Mouse (Mus musculus) monocyte, adult 2 months (primary cell): ENCODE measurements around the gene Cacnb4.

Experiments
- DNase-seq, 2 experiments: peaks; one replicate each; pipeline ENCODE4 v3.0.0; 2022; ENCODE audit warnings: low spot score in 2 of 2, low read depth in 1 of 2

Gene Cacnb4

DNA sequence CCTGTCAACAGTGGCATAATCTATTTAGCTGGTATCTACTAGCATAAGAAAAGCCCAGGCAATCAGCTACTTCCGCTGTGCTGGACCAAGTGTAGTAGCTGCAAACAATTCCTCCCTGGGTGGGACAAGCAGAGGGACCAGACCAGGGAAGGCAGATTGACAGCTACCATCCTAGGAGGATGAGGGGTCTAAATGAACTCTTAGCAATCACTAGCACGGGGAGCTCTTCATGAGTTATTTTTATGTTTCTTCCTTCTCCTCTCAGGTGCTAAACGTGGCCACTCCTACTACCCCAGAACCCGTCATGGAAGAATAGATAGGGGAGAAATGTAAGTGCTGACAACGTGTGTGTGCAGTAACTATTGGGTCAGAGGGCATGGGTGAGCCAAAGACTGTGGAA lies 105.8 kb downstream of the Cacnb4 start:
- DNase-seq, result no peak

DNA sequence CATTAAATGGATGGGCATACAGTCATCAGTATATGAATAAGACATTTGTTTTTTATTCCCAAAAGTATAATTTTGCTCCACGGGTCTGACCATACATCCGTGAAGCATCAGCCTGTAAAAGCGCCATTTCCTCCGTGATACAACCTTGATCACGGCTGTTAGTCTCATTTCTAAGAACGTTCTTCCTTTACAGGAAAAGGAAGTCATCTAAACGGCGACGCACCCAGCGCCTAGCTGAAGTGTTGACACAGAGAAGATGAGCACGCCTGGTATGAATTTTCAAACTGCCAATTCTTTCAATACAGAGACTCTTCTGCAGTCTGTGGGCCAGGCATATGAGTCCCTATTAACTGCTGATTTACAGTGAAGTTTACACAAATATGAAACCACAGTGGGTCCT lies 106.5 kb downstream of the Cacnb4 start:
- DNase-seq, result no peak

DNA sequence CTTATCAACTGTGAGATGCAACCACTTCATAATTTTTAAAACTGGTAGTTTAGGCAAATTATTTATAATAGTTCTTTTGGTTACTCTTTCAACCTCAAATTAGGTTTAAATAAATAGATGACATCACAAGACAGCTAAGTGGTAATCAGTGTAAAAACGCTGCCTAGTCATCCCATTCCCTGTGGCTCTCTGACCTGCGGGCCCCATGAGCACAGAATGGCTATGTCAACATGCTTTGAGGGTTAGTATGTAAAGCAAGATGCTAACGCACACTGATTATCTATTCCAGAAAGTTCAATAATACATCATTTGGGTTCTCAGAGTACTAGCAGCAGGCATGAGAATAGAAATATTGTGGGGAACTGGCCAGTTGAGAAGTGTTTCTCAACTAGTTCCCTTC lies 108.5 kb downstream of the Cacnb4 start:
- no peak for DNase-seq

DNA sequence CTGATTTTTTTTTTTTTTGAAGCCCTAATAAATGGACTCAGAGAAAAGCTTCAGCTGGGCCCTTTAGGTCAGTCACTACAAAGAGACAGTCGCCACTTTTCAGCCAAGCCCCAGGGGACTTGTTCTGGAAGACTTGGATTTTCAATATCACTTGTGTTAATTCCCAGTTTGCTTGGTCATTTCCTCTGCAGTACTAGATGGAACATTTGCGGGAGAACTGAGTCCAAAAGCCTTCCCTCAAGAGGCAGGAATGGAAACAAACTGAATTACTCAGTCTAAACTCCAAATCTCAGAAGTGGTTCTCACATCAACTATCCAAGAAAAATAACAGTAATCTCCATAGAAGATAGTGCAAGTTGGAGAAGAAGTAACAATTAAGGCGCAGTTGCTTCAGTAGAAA lies 109.2 kb downstream of the Cacnb4 start:
- DNase-seq, result no peak

DNA sequence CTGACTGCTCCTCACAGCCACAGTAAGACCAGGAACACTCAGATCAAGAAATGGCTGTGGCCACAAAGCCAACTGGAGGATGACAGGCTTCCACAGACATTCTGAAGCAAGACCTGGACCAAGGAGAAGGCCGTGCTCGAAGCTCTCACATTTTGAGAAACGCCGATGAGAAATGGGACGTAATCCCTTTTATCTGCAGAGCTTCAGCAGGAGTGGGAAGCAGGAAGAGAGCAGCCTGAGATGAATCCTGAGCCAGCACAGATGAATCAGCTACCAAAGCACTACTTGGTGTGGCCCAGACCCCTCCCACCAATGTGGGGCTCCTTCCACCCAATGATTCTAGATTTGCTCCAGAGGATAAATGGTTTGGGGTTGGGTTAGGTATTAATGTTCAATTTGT lies 113.4 kb downstream of the Cacnb4 start:
- no peak for DNase-seq

DNA sequence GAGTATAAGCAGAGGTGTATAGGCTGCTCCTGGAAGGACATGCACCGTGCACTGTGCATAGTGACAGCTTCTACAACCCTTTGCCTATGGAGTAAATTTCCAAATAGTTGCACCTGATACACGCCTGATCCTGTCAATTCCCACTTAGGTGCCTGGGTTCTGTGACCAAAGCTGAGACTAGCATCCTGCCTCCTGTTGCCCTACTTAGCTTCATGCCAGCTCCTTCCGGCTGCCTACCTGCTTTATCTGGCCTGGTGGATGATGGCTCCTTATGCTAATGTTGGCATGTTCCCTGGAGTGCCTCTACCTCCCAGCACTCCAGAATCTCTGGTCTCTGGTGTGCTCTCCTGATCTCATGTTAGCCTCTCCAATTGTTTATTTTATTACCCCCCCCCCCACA lies 114.3 kb downstream of the Cacnb4 start:
- DNase-seq, result no peak

DNA sequence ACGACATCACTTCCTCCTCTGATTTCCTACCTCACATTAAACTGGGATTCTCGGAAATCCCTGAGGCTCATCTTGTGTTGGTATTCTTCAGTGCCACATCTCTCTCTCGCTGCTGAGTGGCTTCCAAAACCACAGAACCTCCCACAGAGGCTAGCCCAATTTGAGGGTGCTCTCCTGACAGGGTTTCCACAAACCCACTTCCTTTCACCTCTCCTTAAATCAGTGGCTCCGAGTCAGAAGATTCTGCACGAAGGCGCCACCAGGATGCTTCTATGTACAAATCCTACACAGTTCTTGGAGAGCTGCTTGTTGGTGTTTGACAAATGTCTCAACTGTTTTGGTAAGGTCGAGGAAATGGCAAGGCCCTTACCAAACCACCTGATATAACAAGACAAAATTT lies 115.5 kb downstream of the Cacnb4 start:
- DNase-seq, result no peak

DNA sequence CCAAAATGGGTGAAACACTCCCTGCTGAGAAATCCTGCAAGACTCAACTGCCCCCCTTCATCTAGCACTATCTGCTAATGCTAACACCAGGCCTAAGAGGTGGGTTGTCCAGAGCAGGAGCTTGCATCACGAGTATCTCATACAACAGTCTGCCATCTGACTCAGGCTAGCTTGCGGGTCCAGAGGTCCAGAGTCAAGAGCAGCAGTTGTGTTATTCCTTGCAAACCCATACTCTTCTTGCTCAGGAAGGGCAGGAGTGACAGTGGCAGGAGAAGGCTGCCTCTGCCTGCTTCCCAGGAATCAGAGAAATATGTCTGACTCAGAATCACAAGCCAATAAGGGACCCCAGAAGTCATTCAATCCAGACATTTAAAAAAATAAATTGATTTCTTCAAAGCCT lies 116.4 kb downstream of the Cacnb4 start:
- DNase-seq, result no peak

DNA sequence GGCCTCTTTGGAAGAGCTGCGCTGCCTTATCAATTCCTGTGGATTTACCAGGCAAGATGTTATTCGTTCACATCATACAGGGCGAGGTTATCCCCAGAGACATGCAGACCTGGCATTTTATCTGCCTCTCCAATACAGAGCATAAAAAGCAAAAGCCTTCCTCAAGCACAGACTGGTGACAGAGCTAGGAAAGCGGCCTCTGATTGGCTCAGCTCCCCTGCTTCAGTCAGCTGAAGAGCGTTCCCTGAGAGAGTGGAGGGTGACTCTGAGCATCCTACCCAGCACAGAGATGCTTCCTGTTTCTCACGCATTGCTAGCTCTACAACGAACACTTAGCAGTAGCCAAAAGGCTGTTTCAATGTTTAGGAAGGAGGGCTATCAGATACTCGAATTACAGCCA lies 118.2 kb downstream of the Cacnb4 start:
- no peak for DNase-seq

DNA sequence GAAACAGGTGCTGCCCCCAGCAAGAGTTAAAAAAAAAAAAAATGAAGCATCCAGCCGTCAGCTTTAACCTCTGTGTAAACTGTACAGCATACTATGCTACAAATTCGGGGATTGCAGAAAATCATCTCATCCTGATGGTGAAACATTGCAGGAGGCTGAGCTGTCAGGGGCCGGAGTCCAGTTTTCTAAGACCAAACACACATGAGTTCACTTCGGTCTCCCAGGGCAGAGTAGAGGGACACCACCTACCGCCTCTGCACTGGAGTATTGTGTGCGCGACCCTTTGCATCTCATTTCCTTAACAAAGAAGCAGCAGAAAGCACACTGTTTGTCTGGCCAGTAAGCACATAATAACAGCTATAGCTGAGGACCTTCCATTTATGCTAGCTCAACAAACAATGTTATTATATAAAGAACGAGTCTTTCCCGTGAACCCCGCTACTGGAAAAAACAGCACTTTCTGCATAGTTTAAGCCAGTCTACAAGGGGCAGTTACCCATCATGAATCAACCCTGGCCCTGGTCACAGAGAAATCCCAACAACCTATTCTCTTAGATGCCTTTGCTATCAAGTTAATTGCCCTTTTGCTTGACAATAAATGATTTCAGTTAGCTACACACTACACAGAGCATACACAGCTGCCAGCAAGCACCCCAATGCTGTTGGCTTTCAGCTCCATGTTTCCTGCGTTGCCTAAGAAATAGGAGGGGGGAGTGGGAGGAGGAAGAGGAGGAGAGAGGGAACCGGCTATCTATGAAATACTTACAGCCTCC lies 118.9 kb downstream of the Cacnb4 start:
- no peak for DNase-seq

DNA sequence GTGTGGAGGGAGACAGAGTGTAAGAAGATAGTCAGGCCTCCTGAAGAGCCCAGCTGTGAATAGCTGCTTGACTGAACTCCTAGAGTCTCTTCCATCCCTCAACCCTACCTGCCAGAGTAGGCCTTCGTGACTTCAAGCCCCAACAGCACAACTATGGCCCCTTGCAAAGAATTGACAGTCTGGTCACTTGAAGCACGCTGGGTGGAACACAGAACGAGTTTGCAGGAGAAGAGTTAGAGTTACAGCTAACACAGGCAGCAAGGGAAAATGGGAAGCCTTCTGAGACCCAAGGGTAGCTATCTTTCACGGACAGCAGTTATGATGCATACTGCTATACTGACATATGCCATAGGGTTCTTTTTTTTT lies 119.7 kb downstream of the Cacnb4 start:
- DNase-seq, result no peak

DNA sequence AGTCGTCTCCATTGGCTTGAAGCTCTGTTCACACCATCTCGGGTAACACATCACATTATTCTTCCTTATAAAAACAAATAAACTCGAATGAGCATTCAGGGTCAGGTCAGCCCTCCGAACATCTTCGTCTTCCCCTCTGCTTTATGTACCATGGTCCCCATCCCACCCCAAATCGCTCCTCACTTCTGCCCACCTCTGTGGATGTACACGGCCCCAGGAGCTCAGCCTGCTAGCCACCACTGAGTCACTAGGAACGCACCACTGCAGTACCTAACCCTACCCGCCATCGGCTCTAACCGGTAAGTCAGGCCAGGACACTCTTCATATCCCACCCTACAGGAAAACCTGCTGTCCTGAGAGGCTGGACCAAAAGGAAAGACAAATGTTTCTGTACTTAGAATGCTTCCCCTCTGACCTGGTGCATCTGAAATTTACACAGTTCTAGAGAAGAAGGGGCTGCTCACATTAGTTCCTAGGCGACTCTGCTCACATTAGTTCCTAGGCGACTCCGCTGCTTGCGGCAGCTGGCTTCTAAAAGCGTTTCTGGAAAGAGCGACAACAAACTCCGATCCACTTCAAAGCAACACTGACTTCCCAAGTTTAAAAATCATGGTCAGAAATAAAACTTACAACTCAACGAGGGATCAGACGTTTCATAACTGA lies 120.2 kb downstream of the Cacnb4 start:
- no peak for DNase-seq

DNA sequence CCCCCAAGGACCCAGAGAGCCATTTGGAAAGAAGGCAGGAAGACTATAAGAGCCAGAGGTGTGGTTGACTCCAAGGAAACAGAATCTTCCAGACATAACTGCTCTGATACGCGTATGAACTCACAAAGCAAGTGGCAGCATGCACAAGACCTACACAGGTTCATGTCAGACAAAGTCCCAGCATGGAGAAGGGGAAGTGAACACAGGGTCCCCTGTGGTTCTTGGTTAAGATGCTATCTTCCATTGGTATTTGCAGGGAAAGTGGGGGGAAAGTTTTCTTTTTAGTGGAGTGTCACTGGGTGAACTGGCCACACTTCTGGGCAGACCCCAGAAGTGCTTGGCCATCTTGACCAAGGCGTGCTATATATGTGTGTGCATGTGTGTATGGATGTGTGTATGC lies 128.2 kb downstream of the Cacnb4 start:
- DNase-seq, result no peak

DNA sequence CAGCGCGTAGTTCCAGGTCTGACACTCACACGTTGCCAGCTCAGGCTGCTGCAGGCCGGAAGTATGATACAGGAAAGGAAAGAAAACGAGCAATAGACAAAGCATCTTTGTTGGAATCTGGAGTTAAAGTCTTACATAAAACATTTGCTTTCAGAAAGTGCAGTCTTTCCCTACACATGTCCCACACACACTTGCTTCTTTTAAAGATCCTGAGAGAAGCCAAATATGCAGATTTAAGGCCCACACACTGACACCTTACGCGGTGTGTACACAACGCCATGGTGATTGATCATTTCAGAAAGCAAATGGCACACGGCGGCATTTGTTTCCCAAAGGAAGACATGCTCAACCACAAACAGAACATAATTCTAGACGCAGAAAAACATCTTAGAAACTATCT lies 129.3 kb downstream of the Cacnb4 start:
- DNase-seq, result no peak

DNA sequence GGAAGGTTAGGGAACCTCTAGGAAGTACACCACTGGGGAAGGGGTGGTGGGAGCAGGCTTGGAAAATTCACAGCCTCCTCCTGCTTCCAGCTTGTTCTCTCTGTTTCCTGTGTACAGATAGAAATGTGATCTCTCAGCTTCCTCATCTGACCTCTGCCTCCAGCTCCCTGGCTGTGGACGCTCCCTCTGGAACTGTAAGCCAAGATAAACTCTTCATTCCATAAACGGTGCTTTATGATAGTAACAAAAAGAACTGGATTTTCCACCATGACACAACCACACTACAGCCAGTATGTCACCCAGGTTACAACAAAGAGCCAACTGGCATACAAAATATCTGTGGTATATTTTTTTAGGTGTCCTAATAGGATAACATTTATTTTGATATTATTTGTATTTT lies 132.1 kb downstream of the Cacnb4 start:
- DNase-seq, result no peak

DNA sequence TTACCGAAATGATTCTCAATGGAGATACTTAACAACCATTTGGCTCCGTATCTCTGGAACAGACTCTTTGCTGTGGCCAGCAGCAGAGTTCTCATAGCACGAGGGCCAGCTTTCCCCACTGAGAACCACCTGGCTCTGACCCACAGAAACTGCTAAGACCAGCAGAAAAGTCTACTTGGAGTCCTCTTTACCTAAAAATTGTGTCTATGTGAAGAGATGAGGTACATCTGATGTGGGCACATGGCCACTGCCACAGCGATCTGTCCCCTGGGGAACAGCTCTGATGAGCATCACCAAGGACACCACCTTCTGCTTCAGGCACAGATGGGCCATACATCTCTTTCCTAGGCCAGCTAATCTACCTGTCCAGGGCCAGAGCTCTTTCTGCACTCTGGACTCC lies 135.6 kb downstream of the Cacnb4 start:
- DNase-seq, result no peak

DNA sequence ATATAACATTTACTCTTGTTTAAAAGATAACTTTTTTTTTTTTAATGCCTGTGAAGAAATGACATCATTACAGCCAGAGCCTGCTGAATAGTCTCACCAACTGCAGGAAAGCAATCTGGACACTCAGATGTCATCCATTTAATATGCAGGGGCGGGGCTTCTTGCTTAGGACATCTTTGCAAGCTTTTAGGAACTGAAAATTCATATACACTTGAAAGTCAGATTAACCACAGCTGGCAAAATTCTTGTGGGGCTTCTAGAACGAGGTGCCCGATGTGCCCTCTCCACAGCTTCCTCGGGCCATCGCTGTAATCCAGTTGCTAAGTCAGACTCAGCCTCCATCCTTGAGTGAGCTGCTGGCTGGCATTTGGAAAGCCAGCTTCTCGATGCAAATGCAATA lies 137.3 kb downstream of the Cacnb4 start:
- DNase-seq, result no peak

DNA sequence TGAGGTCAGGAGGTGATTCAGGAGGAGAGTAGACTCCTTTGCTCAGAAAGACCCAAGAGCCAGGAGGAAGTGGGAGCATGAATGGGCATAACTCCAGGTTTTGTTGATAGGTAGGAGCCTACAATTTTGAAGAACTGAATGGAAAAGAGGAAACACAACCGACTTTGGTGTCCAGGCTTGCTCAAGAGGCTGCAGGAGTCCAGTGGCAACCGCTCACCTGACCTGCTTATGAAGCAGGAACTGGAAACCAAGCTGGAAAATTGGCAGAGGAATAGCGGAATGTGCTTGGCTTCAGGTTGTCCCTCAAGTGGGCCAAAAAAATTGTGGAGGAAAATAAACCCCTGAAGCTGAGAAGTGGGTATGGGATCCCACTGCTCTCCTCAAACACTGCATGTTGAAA lies 139.0 kb downstream of the Cacnb4 start:
- no peak for DNase-seq

DNA sequence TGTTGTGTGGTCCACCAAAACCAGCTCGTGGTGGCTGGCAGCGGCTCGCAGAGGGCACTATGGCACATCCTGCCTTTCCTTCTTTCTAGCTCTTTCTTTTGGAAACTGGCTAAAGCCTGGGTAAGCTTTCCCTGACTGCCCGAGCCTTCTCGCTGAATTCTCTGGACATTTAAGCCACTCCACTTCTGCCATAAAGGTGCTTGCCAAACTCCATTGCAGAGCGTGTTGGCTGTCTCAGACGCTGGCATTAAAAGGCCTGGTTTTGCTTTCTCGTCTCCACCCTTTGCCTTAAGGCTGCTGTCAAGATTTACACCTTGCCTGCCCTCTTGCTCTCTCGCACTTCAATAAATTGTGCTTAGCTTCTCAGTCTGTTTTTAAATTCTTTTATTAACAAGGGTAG lies 139.5 kb downstream of the Cacnb4 start:
- no peak for DNase-seq

DNA sequence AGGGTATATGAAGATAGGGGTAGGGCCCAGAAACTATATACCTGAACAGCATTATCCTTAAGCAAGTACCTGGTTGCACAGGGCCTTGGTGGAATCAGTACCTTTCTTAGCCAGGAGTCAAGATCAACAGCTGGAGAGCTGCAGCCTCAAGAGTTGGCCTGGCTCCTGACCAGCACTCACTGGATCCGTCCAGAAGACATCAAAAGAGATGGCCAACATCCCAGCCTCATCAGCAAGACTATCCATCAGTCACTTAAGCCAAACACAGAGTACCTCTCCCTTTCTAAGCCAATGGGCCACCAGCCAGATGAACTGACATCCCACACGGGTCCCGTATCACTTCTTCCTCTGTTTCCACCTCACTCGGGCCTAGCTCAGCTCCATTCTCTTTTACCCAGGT lies 140.1 kb downstream of the Cacnb4 start:
- no peak for DNase-seq

DNA sequence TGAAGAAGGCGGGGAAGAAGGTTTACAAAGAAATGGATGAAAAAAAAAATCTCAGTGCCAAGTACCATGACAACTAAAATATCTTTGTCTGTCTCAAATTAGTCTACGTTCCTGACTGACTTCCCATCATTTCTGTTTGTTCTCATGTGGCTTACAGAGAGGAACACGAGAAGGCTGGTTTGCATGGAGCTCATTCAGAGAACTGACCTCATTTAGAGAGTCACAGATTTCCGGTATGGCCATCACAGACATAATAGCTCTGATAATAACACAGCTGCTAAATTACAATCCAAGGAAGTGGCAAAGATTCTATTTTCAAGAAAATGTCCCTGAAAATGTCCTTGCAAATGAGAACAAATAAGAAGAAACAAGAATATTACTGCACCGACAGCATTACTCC lies 142.9 kb downstream of the Cacnb4 start:
- no peak for DNase-seq

DNA sequence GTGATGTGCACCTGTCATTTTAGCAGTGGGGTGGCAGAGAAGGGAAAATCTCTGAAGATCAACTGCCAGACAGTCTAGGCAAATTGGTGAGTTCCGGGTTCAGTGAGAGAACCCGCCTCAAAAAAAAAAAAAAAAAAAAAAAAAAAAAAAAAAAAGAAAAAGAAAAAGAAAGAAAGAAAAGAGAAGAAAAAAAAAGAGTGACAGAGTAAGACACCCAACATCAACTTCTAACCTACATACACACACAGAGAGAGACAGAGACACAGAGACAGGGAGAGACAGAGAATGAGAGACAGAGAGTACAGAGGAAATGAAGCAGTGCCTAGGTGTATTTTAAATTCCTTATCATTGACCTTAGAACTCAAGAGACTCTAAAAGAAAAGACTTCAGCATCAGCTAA lies 146.1 kb downstream of the Cacnb4 start:
- no peak for DNase-seq

DNA sequence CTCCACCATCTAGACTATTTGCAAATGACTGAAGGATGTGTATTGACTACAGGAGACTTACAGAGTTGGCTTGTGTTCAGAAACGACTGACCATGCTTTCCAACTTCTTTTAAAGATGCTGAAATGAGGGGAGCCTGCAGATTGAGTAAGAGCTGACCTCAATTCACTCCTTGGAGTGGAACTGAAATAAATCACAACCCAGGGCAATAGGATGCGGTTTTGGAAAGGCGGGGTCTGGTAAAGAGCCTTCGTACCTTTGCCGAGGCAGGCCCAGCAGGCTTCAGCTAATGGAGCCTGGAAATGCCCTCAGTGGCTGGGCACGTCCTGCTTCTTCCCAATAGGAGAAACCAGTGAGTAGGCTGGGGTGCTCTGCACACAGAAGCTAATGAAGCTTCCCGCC lies 147.4 kb downstream of the Cacnb4 start:
- DNase-seq, result no peak
